Mouse (Mus musculus): ENCODE measurements at regions not wholly inside any gene's neighbourhood (a gene's known extent, or its start where the extent isn't known, plus 50 kb on each side); places are given as distances from the start of the nearest gene placed in this dataset.
A peak's percentile ranks its signal among the peaks of the same experiment; 100 is the strongest.

DNA sequence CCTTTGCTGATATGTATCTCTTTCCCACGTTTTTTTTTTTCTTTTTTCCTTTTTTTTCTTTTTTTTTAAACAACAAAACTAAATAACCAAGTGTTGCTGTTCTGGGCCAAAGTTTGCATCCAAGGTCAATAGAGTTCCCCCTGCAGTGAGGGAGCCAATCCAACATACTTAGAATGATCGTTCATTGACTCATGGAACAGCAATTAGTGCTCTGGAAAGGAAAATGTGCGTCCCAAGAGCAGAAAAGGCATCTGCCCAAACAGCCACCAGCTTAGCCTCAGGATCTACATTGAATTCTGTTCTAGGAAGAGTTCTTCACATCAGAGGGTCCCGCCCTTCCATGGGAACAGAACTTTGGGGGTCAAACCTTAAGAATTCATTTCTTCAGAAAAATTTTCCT is 179.0 kb downstream of the Map2k4 start:
- no peak overlapping the region for H3K27ac ChIP-seq (replicated peaks; ENCODE audit: low read depth, low read length)
- H3K36me3 ChIP-seq (replicated peaks; ENCODE audit: control insufficient read depth, insufficient read depth, low read depth, low read length), result no peaks in the 10 kb centered on the region
- no peak overlapping the region for H3K9ac ChIP-seq (replicated peaks; ENCODE audit: low read length)
- H3K27me3 ChIP-seq (ENCODE audit: control insufficient read depth, insufficient read depth, low read length), result no peaks in the 10 kb centered on the region
- H3K4me1 ChIP-seq (ENCODE audit: control insufficient read depth, insufficient read depth, low read length), result no peaks in the 10 kb centered on the region
- no peak for DNase-seq (ENCODE audit: low spot score)
- no peaks in the 10 kb centered on the region for H3K9me3 ChIP-seq (replicated peaks; ENCODE audit: control insufficient read depth, low read length)
- H3K4me2 ChIP-seq (ENCODE audit: low read depth, low read length), result no peak overlapping the region
- H3K4me3 ChIP-seq (ENCODE audit: low read depth, low read length), result no peak overlapping the region
- 78% methylated on average over 4 of the region's 4 CpGs for WGBS
- ATAC-seq (replicated peaks; ENCODE audit: insufficient number of reproducible peaks, low FRiP score, low TSS enrichment, low read depth), result no peak

DNA sequence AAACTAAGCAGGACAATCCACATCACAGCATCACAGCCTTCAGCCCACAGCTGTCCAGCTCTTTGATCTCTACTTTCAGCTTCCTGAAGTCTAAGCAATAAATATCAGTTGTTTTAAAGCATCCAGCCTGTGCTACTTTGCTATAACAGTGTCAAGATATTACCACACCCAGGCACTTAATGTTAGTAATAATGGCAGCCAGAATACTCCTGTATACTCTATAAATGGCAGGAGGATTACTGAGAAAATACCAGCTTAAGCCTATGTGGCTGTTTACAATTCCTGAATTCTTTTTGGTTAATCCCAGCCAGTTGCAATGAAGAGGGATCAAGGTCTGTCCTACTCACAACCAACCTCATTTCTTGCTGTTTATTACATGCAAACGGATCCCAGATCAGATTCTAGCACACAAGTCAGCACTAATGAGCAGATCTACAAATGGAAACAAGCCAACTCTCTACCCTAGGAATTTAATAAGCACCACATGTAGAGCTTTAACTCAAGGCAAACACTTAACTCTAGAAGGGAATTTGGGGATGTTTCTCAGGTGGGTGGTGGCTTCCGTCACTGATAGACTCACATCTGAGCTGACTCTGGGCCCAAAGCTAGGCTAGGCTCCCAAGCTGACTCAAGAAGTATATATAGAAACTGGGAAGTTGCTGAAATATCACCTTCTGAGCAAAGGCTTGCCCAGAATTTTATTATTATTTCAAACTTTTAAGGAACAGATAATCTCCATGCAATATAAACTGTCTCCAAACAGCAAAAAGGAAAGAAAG is 190.6 kb downstream of the Map2k4 start:
- Histone ChIP-seq H3K27ac (replicated peaks; ENCODE audit: low read depth, low read length) (no peak overlapping the region), H3K4me2 (ENCODE audit: low read depth, low read length) (no peak overlapping the region), H3K36me3 (replicated peaks; ENCODE audit: control insufficient read depth, insufficient read depth, low read depth, low read length) (no peaks in the 10 kb centered on the region), H3K4me1 (ENCODE audit: control insufficient read depth, insufficient read depth, low read length) (no peaks in the 10 kb centered on the region), H3K27me3 (ENCODE audit: control insufficient read depth, insufficient read depth, low read length) (no peaks in the 10 kb centered on the region), H3K4me3 (ENCODE audit: low read depth, low read length) (no peak overlapping the region), H3K9ac (replicated peaks; ENCODE audit: low read length) (no peak overlapping the region), H3K9me3 (replicated peaks; ENCODE audit: control insufficient read depth, low read length) (no peaks in the 10 kb centered on the region)
- DNase-seq (ENCODE audit: low spot score) (peak; percentile 13), ATAC-seq (replicated peaks; ENCODE audit: insufficient number of reproducible peaks, low FRiP score, low TSS enrichment, low read depth) (no peak)
- WGBS, result 51% methylated on average over 2 of the region's 2 CpGs

DNA sequence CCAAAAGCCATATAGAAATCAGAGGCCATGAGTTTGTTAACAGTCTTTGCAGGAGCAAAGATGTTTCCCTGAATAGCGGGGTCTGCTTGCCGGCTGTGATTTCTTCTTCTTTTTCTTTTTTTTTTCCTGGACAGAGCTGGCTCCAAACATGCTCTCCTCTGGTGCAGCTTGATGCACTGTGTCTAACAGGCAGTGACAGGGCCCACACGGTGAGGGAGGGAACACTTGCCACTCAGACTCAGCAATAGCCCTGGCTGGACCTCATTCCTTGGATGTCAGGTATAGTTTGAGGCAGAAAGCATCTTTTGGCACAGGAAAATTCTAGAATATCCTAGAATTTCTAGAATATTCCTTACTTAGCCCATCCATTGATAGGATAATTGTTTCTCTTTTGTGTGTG is 199.6 kb downstream of the Map2k4 start:
- H3K27ac ChIP-seq (replicated peaks; ENCODE audit: low read depth, low read length), result no peak overlapping the region
- no peaks in the 10 kb centered on the region for H3K4me1 ChIP-seq (ENCODE audit: control insufficient read depth, insufficient read depth, low read length)
- 81% methylated on average over 3 of the region's 3 CpGs for WGBS
- H3K9ac ChIP-seq (replicated peaks; ENCODE audit: low read length), result no peak overlapping the region
- DNase-seq (ENCODE audit: low spot score) (no peak), ATAC-seq (replicated peaks; ENCODE audit: insufficient number of reproducible peaks, low FRiP score, low TSS enrichment, low read depth) (no peak)
- H3K36me3 ChIP-seq (replicated peaks; ENCODE audit: control insufficient read depth, insufficient read depth, low read depth, low read length), result no peaks in the 10 kb centered on the region
- H3K27me3 ChIP-seq (ENCODE audit: control insufficient read depth, insufficient read depth, low read length), result no peaks in the 10 kb centered on the region
- H3K4me3 ChIP-seq (ENCODE audit: low read depth, low read length), result no peak overlapping the region
- H3K9me3 ChIP-seq (replicated peaks; ENCODE audit: control insufficient read depth, low read length), result no peaks in the 10 kb centered on the region
- H3K4me2 ChIP-seq (ENCODE audit: low read depth, low read length), result no peak overlapping the region

DNA sequence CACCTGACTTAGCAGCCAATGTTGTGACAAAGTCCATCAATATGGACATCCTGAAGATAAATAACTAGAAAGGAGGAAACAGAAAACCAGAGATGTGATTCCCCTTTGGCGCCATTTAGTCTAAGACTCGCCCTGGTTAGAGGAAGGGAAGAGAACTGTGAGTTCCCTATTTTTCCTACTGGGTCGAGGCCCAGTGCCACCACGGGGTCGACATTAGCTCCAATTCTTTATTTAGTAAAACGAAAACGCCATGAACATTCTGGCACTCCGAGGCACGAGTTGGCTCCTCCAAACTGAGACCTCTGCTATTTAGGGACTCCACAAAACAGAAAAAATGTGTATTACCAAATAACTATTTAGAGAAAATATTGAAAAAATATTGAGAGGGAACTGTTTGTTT is 220.3 kb downstream of the Map2k4 start:
- Histone ChIP-seq H3K27me3 (ENCODE audit: control insufficient read depth, insufficient read depth, low read length) (no peaks in the 10 kb centered on the region), H3K4me2 (ENCODE audit: low read depth, low read length) (no peak overlapping the region), H3K9me3 (replicated peaks; ENCODE audit: control insufficient read depth, low read length) (no peaks in the 10 kb centered on the region), H3K4me1 (ENCODE audit: control insufficient read depth, insufficient read depth, low read length) (no peaks in the 10 kb centered on the region), H3K36me3 (replicated peaks; ENCODE audit: control insufficient read depth, insufficient read depth, low read depth, low read length) (no peaks in the 10 kb centered on the region), H3K4me3 (ENCODE audit: low read depth, low read length) (no peak overlapping the region), H3K27ac (replicated peaks; ENCODE audit: low read depth, low read length) (no peak overlapping the region), H3K9ac (replicated peaks; ENCODE audit: low read length) (no peak overlapping the region)
- WGBS, result 89% methylated on average over 9 of the region's 9 CpGs
- DNase-seq (ENCODE audit: low spot score) (no peak), ATAC-seq (replicated peaks; ENCODE audit: insufficient number of reproducible peaks, low FRiP score, low TSS enrichment, low read depth) (no peak)

GRCm38 (mm10) chr11:65558236-65558635 is 229.9 kb downstream of the Map2k4 start:
- no peak overlapping the region for H3K4me2 ChIP-seq (ENCODE audit: low read depth, low read length)
- no peaks in the 10 kb centered on the region for H3K36me3 ChIP-seq (replicated peaks; ENCODE audit: control insufficient read depth, insufficient read depth, low read depth, low read length)
- H3K9ac ChIP-seq (replicated peaks; ENCODE audit: low read length), result no peak overlapping the region
- WGBS, result 77% methylated on average over 4 of the region's 4 CpGs
- no peaks in the 10 kb centered on the region for H3K4me1 ChIP-seq (ENCODE audit: control insufficient read depth, insufficient read depth, low read length)
- no peaks in the 10 kb centered on the region for H3K27me3 ChIP-seq (ENCODE audit: control insufficient read depth, insufficient read depth, low read length)
- H3K27ac ChIP-seq (replicated peaks; ENCODE audit: low read depth, low read length), result no peak overlapping the region
- H3K9me3 ChIP-seq (replicated peaks; ENCODE audit: control insufficient read depth, low read length), result no peaks in the 10 kb centered on the region
- no peak overlapping the region for H3K4me3 ChIP-seq (ENCODE audit: low read depth, low read length)
- no peak for ATAC-seq (replicated peaks; ENCODE audit: insufficient number of reproducible peaks, low FRiP score, low TSS enrichment, low read depth)
- DNase-seq (ENCODE audit: low spot score), result no peak

DNA sequence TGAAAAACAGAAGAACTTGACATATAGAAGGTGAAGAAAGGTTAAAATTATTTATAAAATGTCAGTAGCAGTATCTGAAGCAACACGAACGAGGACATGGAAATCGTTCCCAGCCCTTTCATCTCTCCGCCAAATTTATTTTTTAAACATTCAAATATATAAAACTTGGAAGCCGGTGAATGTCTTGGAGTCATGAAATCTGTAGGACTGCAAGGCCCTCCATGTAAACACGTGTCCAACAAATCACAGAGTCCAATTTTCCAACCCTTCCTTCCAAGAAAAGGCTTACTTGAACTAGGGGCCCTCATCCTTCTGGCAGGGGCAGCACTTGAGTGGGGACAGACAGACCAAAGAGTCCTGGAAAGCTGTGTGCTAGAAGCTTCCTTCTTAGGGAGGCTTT is 237.0 kb downstream of the Map2k4 start:
- Histone ChIP-seq H3K9ac (replicated peaks; ENCODE audit: low read length) (no peak overlapping the region), H3K9me3 (replicated peaks; ENCODE audit: control insufficient read depth, low read length) (no peaks in the 10 kb centered on the region), H3K4me1 (ENCODE audit: control insufficient read depth, insufficient read depth, low read length) (no peaks in the 10 kb centered on the region), H3K27ac (replicated peaks; ENCODE audit: low read depth, low read length) (no peak overlapping the region), H3K4me2 (ENCODE audit: low read depth, low read length) (no peak overlapping the region), H3K4me3 (ENCODE audit: low read depth, low read length) (no peak overlapping the region), H3K36me3 (replicated peaks; ENCODE audit: control insufficient read depth, insufficient read depth, low read depth, low read length) (no peaks in the 10 kb centered on the region), H3K27me3 (ENCODE audit: control insufficient read depth, insufficient read depth, low read length) (no peaks in the 10 kb centered on the region)
- WGBS, result 92% methylated on average over 6 of the region's 6 CpGs
- ATAC-seq (replicated peaks; ENCODE audit: insufficient number of reproducible peaks, low FRiP score, low TSS enrichment, low read depth), result no peak
- DNase-seq (ENCODE audit: low spot score), result no peak

DNA sequence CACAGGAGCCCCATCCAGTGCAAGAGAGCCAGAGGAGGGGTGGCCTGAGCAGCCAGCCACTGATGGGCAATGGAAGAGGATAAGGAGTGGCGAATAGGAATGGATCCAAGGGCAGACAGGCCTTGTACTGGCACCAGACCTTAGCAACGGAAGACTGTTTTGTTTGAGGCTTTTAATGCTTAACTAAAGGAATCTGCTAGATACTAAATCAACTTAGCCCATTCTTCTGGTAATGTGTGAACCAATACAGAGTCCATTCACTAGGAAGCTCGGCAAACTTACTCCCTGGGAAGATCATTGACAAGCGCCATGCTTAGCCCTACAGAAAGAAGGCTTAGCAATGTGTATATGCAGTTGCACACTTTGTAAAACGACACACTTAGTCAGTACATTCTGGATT is 243.8 kb downstream of the Map2k4 start:
- H3K9me3 ChIP-seq (replicated peaks; ENCODE audit: control insufficient read depth, low read length), result no peaks in the 10 kb centered on the region
- H3K9ac ChIP-seq (replicated peaks; ENCODE audit: low read length), result no peak overlapping the region
- no peaks in the 10 kb centered on the region for H3K27me3 ChIP-seq (ENCODE audit: control insufficient read depth, insufficient read depth, low read length)
- no peaks in the 10 kb centered on the region for H3K36me3 ChIP-seq (replicated peaks; ENCODE audit: control insufficient read depth, insufficient read depth, low read depth, low read length)
- H3K4me3 ChIP-seq (ENCODE audit: low read depth, low read length), result no peak overlapping the region
- ATAC-seq (replicated peaks; ENCODE audit: insufficient number of reproducible peaks, low FRiP score, low TSS enrichment, low read depth), result no peak
- 88% methylated on average over 5 of the region's 5 CpGs for WGBS
- H3K4me1 ChIP-seq (ENCODE audit: control insufficient read depth, insufficient read depth, low read length), result no peaks in the 10 kb centered on the region
- no peak overlapping the region for H3K4me2 ChIP-seq (ENCODE audit: low read depth, low read length)
- H3K27ac ChIP-seq (replicated peaks; ENCODE audit: low read depth, low read length), result no peak overlapping the region
- no peak for DNase-seq (ENCODE audit: low spot score)

DNA sequence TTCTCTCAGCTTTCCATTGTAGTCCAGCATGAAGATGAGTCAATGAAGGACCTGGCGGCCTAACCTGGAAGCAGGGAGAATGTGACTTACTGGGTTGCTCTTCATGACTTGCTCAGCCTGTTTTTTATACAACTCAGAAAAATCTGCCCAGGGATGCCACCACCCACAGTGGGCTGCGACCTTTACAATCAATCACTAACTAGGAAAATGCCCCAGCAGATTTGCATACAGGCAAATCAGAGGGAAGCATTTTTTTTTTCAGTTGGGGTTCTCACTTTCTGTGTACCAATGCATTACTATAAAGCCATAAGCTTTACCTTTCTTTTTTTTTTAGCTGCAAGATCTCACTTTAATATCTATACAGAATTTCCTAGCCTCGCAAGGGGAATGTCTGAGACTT is 244.5 kb downstream of the Map2k4 start:
- WGBS, result 84% methylated on average over 3 of the region's 3 CpGs
- no peak overlapping the region for H3K27ac ChIP-seq (replicated peaks; ENCODE audit: low read depth, low read length)
- no peak overlapping the region for H3K4me3 ChIP-seq (ENCODE audit: low read depth, low read length)
- ATAC-seq (replicated peaks; ENCODE audit: insufficient number of reproducible peaks, low FRiP score, low TSS enrichment, low read depth) (no peak), DNase-seq (ENCODE audit: low spot score) (no peak)
- no peaks in the 10 kb centered on the region for H3K27me3 ChIP-seq (ENCODE audit: control insufficient read depth, insufficient read depth, low read length)
- no peaks in the 10 kb centered on the region for H3K4me1 ChIP-seq (ENCODE audit: control insufficient read depth, insufficient read depth, low read length)
- no peaks in the 10 kb centered on the region for H3K36me3 ChIP-seq (replicated peaks; ENCODE audit: control insufficient read depth, insufficient read depth, low read depth, low read length)
- H3K9ac ChIP-seq (replicated peaks; ENCODE audit: low read length), result no peak overlapping the region
- no peaks in the 10 kb centered on the region for H3K9me3 ChIP-seq (replicated peaks; ENCODE audit: control insufficient read depth, low read length)
- H3K4me2 ChIP-seq (ENCODE audit: low read depth, low read length), result no peak overlapping the region

Data from embryonic facial prominence, embryonic 11.5 days (tissue).